Mouse (Mus musculus) heart, embryonic 13.5 days (tissue): Measurements from ENCODE around the gene Pla2g12b. TPM values are rescaled to one million over a fixed set of nuclear protein-coding genes. Genes with fewer than 3 reads are reported as not detected.

Source experiments
- ATAC-seq: fragments of 200-750 bp; cut with Nextera tagmentation; 2 replicates; pipeline ENCODE4 v1.8.0; 2017; ENCODE audit warnings: moderate TSS enrichment; ENCODE audit not compliant: insufficient number of reproducible peaks, low FRiP score, low TSS enrichment; ENCODE audit errors: extremely low read depth
- H3K27ac ChIP-seq: fragments of 300-500 bp; sonication (generic); replicated peaks from 2 replicates; pipeline ENCODE4 v1.5.1; 2015; ENCODE audit warnings: moderate library complexity, mild to moderate bottlenecking, inconsistent platforms
- H3K27me3 ChIP-seq: fragments of 300-500 bp; sonication (generic); replicated peaks from 2 replicates; pipeline ENCODE4 v1.6.1; 2015; ENCODE audit warnings: mild to moderate bottlenecking, inconsistent platforms
- H3K36me3 ChIP-seq: fragments of 300-500 bp; sonication (generic); 2 replicates; pipeline ENCODE4 v1.6.1; 2015; ENCODE audit warnings: mild to moderate bottlenecking, inconsistent platforms
- H3K4me1 ChIP-seq: fragments of 300-500 bp; sonication (generic); 2 replicates; pipeline ENCODE4 v1.6.1; 2015; ENCODE audit warnings: inconsistent platforms
- H3K4me2 ChIP-seq: fragments of 300-500 bp; sonication (generic); 2 replicates; pipeline ENCODE4 v1.6.1; 2015; ENCODE audit warnings: inconsistent platforms, mild to moderate bottlenecking, moderate library complexity
- H3K4me3 ChIP-seq: fragments of 300-500 bp; sonication (generic); 2 replicates; pipeline ENCODE4 v1.5.1; 2015; ENCODE audit warnings: moderate library complexity, mild to moderate bottlenecking, inconsistent platforms
- H3K9ac ChIP-seq: fragments of 300-500 bp; sonication (generic); 2 replicates; pipeline ENCODE4 v1.6.1; 2015; ENCODE audit warnings: inconsistent platforms, mild to moderate bottlenecking, moderate library complexity
- H3K9me3 ChIP-seq: fragments of 300-500 bp; sonication (generic); 2 replicates; pipeline ENCODE4 v1.6.1; 2016; ENCODE audit warnings: inconsistent platforms
- WGBS: fragments of 180-500 bp; shearing (Covaris S2); methylation state at CpG from one replicate; pipeline ENCODE4 v1.1.7; 2015; ENCODE audit warnings: mixed read lengths; 5-methylcytosine and 5-hydroxymethylcytosine counted together
- polyA plus RNA-seq: library from polyadenylated mRNA; unstranded; fragments of >200 nt; fragmentation: Nextera tagmentation; extraction: Ambion mirVana; gene quantifications from 2 replicates; pipeline ENCODE4 v1.2.1, GENCODE M21; 2015

The Pla2g12b gene
- polyA plus RNA-seq, 1 experiment from 2014 or later: 1.1 TPM

- ATAC-seq: no peak
- WGBS: 84% methylated on average over 4 of the region's 4 CpGs
Observed at GRCm38 (mm10) chr10:59413711-59414110, 10.3 kb downstream of the Pla2g12b start.

GRCm38 (mm10) chr10:59416623-59417022 is 13.2 kb downstream of the Pla2g12b start:
- H3K27me3 ChIP-seq: no peaks in the 10 kb centered on the region
- H3K27ac ChIP-seq: peak overlapping the region; percentile 33
- H3K4me3 ChIP-seq: no peak overlapping the region
- H3K9ac ChIP-seq: no peak overlapping the region
- H3K9me3 ChIP-seq: no peaks in the 10 kb centered on the region
- no peak for ATAC-seq
- peaks cover 9% of the 10 kb centered on the region; the same call in 1 of the 2 replicates for H3K4me1 ChIP-seq
- no peak overlapping the region for H3K4me2 ChIP-seq
- 42% methylated on average over 3 of the region's 3 CpGs for whole genome bisulfite sequencing
- H3K36me3 ChIP-seq: no peaks in the 10 kb centered on the region

More at GRCm38 (mm10) chr10:59413711-59414110, 10.3 kb downstream of the Pla2g12b start:
- no peak overlapping the region for H3K27ac ChIP-seq
- no peak overlapping the region for H3K9ac ChIP-seq
- no peaks in the 10 kb centered on the region for H3K9me3 ChIP-seq
- H3K4me3 ChIP-seq: no peak overlapping the region
- no peaks in the 10 kb centered on the region for H3K36me3 ChIP-seq
- H3K27me3 ChIP-seq: no peaks in the 10 kb centered on the region
- peaks cover 9% of the 10 kb centered on the region; the same call in 1 of the 2 replicates for H3K4me1 ChIP-seq
- H3K4me2 ChIP-seq: no peak overlapping the region

DNA sequence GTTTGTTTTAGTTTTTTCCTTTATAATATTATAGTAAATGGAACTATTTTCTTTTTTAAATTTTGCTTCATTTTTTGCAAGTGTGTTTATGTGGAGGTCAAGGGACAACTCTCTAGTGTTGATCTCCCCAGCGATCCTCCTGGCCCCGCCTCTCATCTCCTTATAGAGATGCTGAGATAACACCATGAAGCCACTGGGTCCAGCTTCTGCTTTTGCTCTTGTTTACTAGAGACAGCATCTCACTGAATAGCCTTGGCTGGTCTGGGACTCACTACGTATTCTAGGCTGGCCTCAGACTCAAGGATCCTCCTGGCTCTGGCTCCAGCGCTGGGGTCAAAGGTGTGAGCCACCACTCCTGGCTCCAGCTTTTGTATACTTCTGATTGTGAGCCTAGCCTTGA is 16.1 kb downstream of the Pla2g12b start:
- Histone ChIP-seq H3K4me3 (no peak overlapping the region), H3K9me3 (no peaks in the 10 kb centered on the region), H3K4me1 (peaks cover 13% of the 10 kb centered on the region; the same call in 1 of the 2 replicates), H3K9ac (no peak overlapping the region), H3K27ac (no peak overlapping the region), H3K27me3 (no peaks in the 10 kb centered on the region), H3K4me2 (no peak overlapping the region), H3K36me3 (no peaks in the 10 kb centered on the region)
- WGBS: 82% methylated on average over 4 of the region's 4 CpGs
- ATAC-seq: no peak

DNA sequence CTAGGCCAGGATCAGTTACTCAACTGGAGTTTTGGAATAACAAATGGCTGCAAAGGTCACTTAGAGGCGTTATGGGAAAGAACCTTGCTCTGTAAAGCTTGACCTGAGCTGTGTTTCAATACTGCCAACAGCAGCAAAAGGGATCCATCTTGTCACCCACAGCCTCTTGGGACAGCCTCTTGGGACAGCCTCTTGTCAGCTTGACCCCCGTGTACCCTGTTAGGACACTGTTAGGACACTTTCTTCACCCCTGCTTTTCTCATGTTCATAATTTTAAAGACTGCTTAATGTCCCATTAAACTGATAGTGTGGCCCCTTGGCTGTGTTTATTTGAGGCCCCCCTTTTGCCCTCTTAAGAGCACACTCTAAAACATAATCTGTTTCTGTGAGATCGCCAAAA is 21.0 kb downstream of the Pla2g12b start:
- Histone ChIP-seq H3K9me3 (no peaks in the 10 kb centered on the region), H3K4me2 (no peak overlapping the region), H3K9ac (no peak overlapping the region), H3K36me3 (no peaks in the 10 kb centered on the region), H3K27ac (no peak overlapping the region), H3K27me3 (no peaks in the 10 kb centered on the region), H3K4me3 (no peak overlapping the region), H3K4me1 (peaks cover 20% of the 10 kb centered on the region)
- no peak for ATAC-seq
- 69% methylated on average over 3 of the region's 3 CpGs for WGBS

GRCm38 (mm10) chr10:59425369-59425768 is 21.9 kb downstream of the Pla2g12b start:
- Histone ChIP-seq H3K27me3 (no peaks in the 10 kb centered on the region), H3K4me1 (peaks cover 29% of the 10 kb centered on the region), H3K4me2 (no peak overlapping the region), H3K9ac (no peak overlapping the region), H3K4me3 (no peak overlapping the region), H3K27ac (no peak overlapping the region), H3K9me3 (no peaks in the 10 kb centered on the region), H3K36me3 (no peaks in the 10 kb centered on the region)
- WGBS: 57% methylated on average over 7 of the region's 7 CpGs
- peak; percentile 31; the same call in 1 of the 2 replicates for ATAC-seq

DNA sequence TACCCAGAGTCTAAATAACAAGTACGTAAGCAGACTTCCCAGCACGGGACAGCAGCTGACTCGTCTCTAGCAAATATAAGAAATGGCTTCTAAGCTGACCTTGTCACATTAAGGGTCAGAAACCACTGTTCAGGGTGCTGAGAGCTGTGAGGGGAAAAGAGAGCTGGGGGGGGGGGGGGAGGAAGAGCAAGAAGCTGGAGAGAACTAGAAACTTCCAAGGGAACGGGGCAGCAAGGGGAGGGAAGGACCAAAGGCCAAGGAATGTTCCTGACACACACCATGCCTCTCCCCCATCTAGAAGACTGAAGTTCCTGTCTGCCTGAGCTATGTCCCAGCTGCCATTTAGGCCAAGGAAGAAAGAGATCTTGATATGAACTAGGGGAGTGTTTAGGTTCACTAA is 22.9 kb downstream of the Pla2g12b start:
- ATAC-seq: no peak
- Histone ChIP-seq H3K4me1 (peaks cover 40% of the 10 kb centered on the region), H3K9ac (no peak overlapping the region), H3K27me3 (no peaks in the 10 kb centered on the region), H3K4me2 (no peak overlapping the region), H3K9me3 (no peaks in the 10 kb centered on the region), H3K4me3 (no peak overlapping the region), H3K27ac (no peak overlapping the region), H3K36me3 (no peaks in the 10 kb centered on the region)
- 61% methylated on average over 4 of the region's 4 CpGs for WGBS

DNA sequence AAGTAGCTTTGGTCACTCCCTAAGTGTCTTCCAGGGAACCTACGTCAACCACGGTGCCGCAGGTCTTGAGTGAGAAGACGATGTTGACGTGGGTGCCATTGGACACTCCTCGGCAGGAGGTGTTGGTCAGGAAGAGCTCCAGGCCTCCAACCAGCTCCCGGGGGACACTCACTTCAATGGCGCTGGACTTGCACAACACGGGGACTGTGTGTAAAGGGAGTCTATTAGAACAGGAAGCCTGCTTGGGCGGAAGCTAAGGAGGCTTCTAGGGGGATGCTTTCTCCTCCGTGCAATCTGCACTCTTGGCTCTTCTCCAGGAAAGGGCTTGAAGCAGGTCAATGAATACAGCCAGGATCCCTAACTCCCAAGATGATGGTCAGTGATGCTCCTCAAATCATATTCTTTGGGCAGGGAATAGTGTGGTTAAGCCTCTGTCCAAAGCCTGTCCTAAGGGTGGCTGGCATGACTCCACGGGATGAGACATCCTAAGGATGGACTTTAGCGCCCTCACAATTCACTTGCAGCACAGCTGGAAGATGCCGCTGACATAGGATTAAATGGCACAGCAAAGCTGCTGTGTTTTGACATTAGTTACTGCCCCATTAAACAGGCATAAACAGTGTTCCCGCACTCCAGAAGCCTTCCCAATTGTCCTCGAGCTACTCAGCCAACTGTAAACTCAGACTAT is 26.1 kb downstream of the Pla2g12b start:
- Histone ChIP-seq H3K9me3 (no peaks in the 10 kb centered on the region), H3K4me1 (peaks cover 37% of the 10 kb centered on the region), H3K27ac (no peak overlapping the region), H3K27me3 (no peaks in the 10 kb centered on the region), H3K4me3 (no peak overlapping the region), H3K9ac (no peak overlapping the region), H3K36me3 (no peaks in the 10 kb centered on the region), H3K4me2 (no peak overlapping the region)
- no peak for ATAC-seq
- 69% methylated on average over 16 of the region's 16 CpGs for WGBS

- Histone ChIP-seq H3K9ac (no peak overlapping the region), H3K9me3 (no peaks in the 10 kb centered on the region), H3K4me3 (no peak overlapping the region), H3K27ac (no peak overlapping the region; the same call in 1 of the 2 replicates), H3K4me2 (peak overlapping the region; percentile 20; the same call in 1 of the 2 replicates), H3K4me1 (peaks cover 28% of the 10 kb centered on the region), H3K27me3 (no peaks in the 10 kb centered on the region), H3K36me3 (no peaks in the 10 kb centered on the region)
- 11% methylated on average over 6 of the region's 6 CpGs for WGBS
- no peak for ATAC-seq
Observed at GRCm38 (mm10) chr10:59430701-59431218, 27.3 kb downstream of the Pla2g12b start.

GRCm38 (mm10) chr10:59435746-59436145 is 32.3 kb downstream of the Pla2g12b start:
- Histone ChIP-seq H3K36me3 (no peaks in the 10 kb centered on the region), H3K27ac (no peak overlapping the region), H3K4me1 (peaks cover 25% of the 10 kb centered on the region), H3K4me3 (no peak overlapping the region), H3K9ac (no peak overlapping the region), H3K9me3 (no peaks in the 10 kb centered on the region), H3K4me2 (no peak overlapping the region), H3K27me3 (no peaks in the 10 kb centered on the region)
- 88% methylated on average over 18 of the region's 18 CpGs for WGBS
- ATAC-seq: no peak

- H3K27ac ChIP-seq: no peak overlapping the region
- H3K4me1 ChIP-seq: peaks cover 35% of the 10 kb centered on the region
- no peak overlapping the region for H3K9ac ChIP-seq
- no peaks in the 10 kb centered on the region for H3K27me3 ChIP-seq
- H3K9me3 ChIP-seq: no peaks in the 10 kb centered on the region
- H3K4me3 ChIP-seq: no peak overlapping the region
- 87% methylated on average over 12 of the region's 12 CpGs for WGBS
- ATAC-seq: no peak
- no peak overlapping the region for H3K4me2 ChIP-seq
- no peaks in the 10 kb centered on the region for H3K36me3 ChIP-seq
Observed at GRCm38 (mm10) chr10:59438651-59439050, 35.2 kb downstream of the Pla2g12b start.

- ATAC-seq: no peak
- H3K4me3 ChIP-seq: no peak overlapping the region
- no peaks in the 10 kb centered on the region for H3K9me3 ChIP-seq
- no peaks in the 10 kb centered on the region for H3K27me3 ChIP-seq
- no peak overlapping the region for H3K9ac ChIP-seq
- 31% methylated on average over 5 of the region's 5 CpGs for WGBS
- H3K4me1 ChIP-seq: peaks cover 43% of the 10 kb centered on the region
- H3K4me2 ChIP-seq: no peak overlapping the region
- no peaks in the 10 kb centered on the region for H3K36me3 ChIP-seq
- peak overlapping the region; percentile 53 for H3K27ac ChIP-seq
Observed at GRCm38 (mm10) chr10:59439508-59439931, 36.1 kb downstream of the Pla2g12b start.

DNA sequence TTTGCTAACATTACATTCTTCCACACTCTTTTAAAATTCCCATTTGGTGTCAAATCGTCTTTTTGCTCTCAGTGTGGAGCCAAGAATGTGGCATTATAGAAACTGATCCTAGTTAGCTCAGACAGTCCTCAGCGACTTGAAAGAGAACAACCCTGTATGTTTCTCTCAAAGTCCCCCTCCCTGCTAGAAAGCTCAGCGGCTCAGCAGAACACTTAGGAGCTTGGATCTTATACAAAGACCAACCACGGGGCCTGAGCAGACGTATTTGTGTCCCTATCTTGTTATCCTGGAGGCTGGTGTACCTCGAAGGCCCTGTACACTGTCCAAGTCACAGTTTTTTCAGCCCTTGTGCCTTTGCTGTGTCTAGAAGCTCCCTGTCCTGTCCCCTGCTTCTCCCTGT is 36.7 kb downstream of the Pla2g12b start:
- peak overlapping the region; percentile 53 for H3K27ac ChIP-seq
- H3K9ac ChIP-seq: no peak overlapping the region
- WGBS: 36% methylated on average over 6 of the region's 6 CpGs
- H3K4me1 ChIP-seq: peaks cover 50% of the 10 kb centered on the region
- no peaks in the 10 kb centered on the region for H3K27me3 ChIP-seq
- no peak overlapping the region for H3K4me2 ChIP-seq
- no peaks in the 10 kb centered on the region for H3K9me3 ChIP-seq
- H3K4me3 ChIP-seq: no peak overlapping the region
- no peak for ATAC-seq
- H3K36me3 ChIP-seq: no peaks in the 10 kb centered on the region
